Mouse (Mus musculus) lung, embryonic 15.5 days (tissue): ENCODE measurements at regions not wholly inside any gene's neighbourhood (a gene's known extent, or its start where the extent isn't known, plus 50 kb on each side); places are given as distances from the start of the nearest gene placed in this dataset.

Source experiments
- ATAC-seq: fragments of 200-750 bp; cut with Nextera tagmentation; 2 replicates; pipeline ENCODE4 v1.8.0; 2017; ENCODE audit warnings: moderate number of reproducible peaks, borderline replicate concordance; ENCODE audit not compliant: low FRiP score, low TSS enrichment; ENCODE audit errors: extremely low read depth
- H3K27ac ChIP-seq: fragments of 300-500 bp; sonication (generic); 2 replicates; pipeline ENCODE4 v1.5.1; 2015; ENCODE audit warnings: moderate library complexity, mild to moderate bottlenecking, inconsistent platforms
- H3K27me3 ChIP-seq: fragments of 300-500 bp; sonication (generic); 2 replicates; pipeline ENCODE4 v1.6.1; 2015; ENCODE audit warnings: inconsistent platforms
- H3K36me3 ChIP-seq: fragments of 300-500 bp; sonication (generic); 2 replicates; pipeline ENCODE4 v1.6.1; 2015; ENCODE audit warnings: inconsistent platforms
- H3K4me1 ChIP-seq: fragments of 300-500 bp; sonication (generic); 2 replicates; pipeline ENCODE4 v1.6.1; 2015; ENCODE audit warnings: inconsistent platforms
- H3K4me2 ChIP-seq: fragments of 300-500 bp; sonication (generic); 2 replicates; pipeline ENCODE4 v1.6.1; 2015; ENCODE audit warnings: inconsistent platforms, mild to moderate bottlenecking, moderate library complexity
- H3K4me3 ChIP-seq: fragments of 300-500 bp; sonication (generic); 2 replicates; pipeline ENCODE4 v1.5.1; 2015; ENCODE audit warnings: mild to moderate bottlenecking, inconsistent platforms
- H3K9ac ChIP-seq: fragments of 300-500 bp; sonication (generic); 2 replicates; pipeline ENCODE4 v1.6.1; 2015; ENCODE audit warnings: inconsistent platforms
- H3K9me3 ChIP-seq: fragments of 300-500 bp; sonication (generic); 2 replicates; pipeline ENCODE4 v1.6.1; 2016; ENCODE audit warnings: inconsistent platforms
- WGBS: fragments of 180-500 bp; shearing (Covaris S2); methylation state at CpG from one replicate; pipeline ENCODE4 v1.1.7; 2015; 5-methylcytosine and 5-hydroxymethylcytosine counted together

- Histone ChIP-seq H3K27me3 (no peaks in the 10 kb centered on the region), H3K9ac (no peak overlapping the region), H3K9me3 (no peaks in the 10 kb centered on the region), H3K36me3 (no peaks in the 10 kb centered on the region), H3K4me1 (no peaks in the 10 kb centered on the region), H3K4me3 (no peak overlapping the region), H3K4me2 (no peak overlapping the region), H3K27ac (no peak overlapping the region)
- no peak for ATAC-seq
- 77% methylated on average over 3 of the region's 3 CpGs for WGBS
Measured at GRCm38 (mm10) chr12:28380203-28380602, 172.0 kb downstream of the Dcdc2c start.

GRCm38 (mm10) chr12:28377968-28378367, 174.2 kb downstream of the Dcdc2c start:
- H3K36me3 ChIP-seq = no peaks in the 10 kb centered on the region
- H3K27ac ChIP-seq = no peak overlapping the region
- no peak overlapping the region for H3K4me3 ChIP-seq
- H3K4me1 ChIP-seq = no peaks in the 10 kb centered on the region
- WGBS = 73% methylated on average over 3 of the region's 3 CpGs
- no peaks in the 10 kb centered on the region for H3K27me3 ChIP-seq
- ATAC-seq = no peak
- no peaks in the 10 kb centered on the region for H3K9me3 ChIP-seq
- no peak overlapping the region for H3K9ac ChIP-seq
- no peak overlapping the region for H3K4me2 ChIP-seq

DNA sequence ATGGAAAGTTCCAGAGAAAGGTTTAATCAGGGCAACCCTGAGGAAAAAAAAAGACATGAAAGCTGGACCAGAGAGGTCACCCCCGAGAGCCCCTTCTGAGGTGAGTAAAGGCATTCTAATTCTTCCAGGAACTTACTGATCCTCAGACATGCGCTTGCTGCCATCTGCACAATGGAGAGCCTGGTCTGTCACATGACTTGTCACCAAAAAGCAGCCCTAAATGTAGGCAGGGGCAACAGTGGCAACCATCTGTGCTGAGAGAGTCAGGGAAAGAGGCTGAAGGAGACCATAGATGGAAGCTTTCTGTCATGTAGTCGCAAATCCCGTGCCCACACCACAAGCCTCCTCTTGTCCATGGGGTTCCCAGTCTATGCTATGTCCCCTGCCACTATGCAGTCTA, 174.8 kb downstream of the Dcdc2c start:
- WGBS = 87% methylated on average over 4 of the region's 4 CpGs
- no peak overlapping the region for H3K9ac ChIP-seq
- no peak overlapping the region for H3K4me3 ChIP-seq
- H3K9me3 ChIP-seq = no peaks in the 10 kb centered on the region
- no peak overlapping the region for H3K27ac ChIP-seq
- no peaks in the 10 kb centered on the region for H3K4me1 ChIP-seq
- no peaks in the 10 kb centered on the region for H3K36me3 ChIP-seq
- H3K4me2 ChIP-seq = no peak overlapping the region
- no peak for ATAC-seq
- no peaks in the 10 kb centered on the region for H3K27me3 ChIP-seq

- WGBS = 54% methylated on average over 4 of the region's 4 CpGs
- Histone ChIP-seq H3K27ac (no peak overlapping the region), H3K9me3 (no peaks in the 10 kb centered on the region), H3K4me1 (no peaks in the 10 kb centered on the region), H3K27me3 (no peaks in the 10 kb centered on the region), H3K4me2 (no peak overlapping the region), H3K36me3 (no peaks in the 10 kb centered on the region), H3K4me3 (no peak overlapping the region), H3K9ac (no peak overlapping the region)
- no peak for ATAC-seq
Measured at GRCm38 (mm10) chr12:28376770-28377169, 175.4 kb downstream of the Dcdc2c start.

GRCm38 (mm10) chr12:28365304-28365703, 186.9 kb downstream of the Dcdc2c start:
- Histone ChIP-seq H3K27ac (no peak overlapping the region; the same call in 1 of the 2 replicates), H3K27me3 (no peaks in the 10 kb centered on the region), H3K4me2 (no peak overlapping the region), H3K4me1 (no peaks in the 10 kb centered on the region), H3K9ac (no peak overlapping the region), H3K36me3 (no peaks in the 10 kb centered on the region), H3K4me3 (no peak overlapping the region), H3K9me3 (no peaks in the 10 kb centered on the region)
- 31% methylated on average over 2 of the region's 2 CpGs for WGBS
- no peak for ATAC-seq

- no peak overlapping the region for H3K4me3 ChIP-seq
- WGBS = 52% methylated on average over 7 of the region's 7 CpGs
- H3K4me1 ChIP-seq = no peaks in the 10 kb centered on the region
- no peaks in the 10 kb centered on the region for H3K9me3 ChIP-seq
- H3K27me3 ChIP-seq = no peaks in the 10 kb centered on the region
- H3K4me2 ChIP-seq = no peak overlapping the region
- H3K27ac ChIP-seq = no peak overlapping the region
- H3K36me3 ChIP-seq = no peaks in the 10 kb centered on the region
- H3K9ac ChIP-seq = no peak overlapping the region
- ATAC-seq = no peak
Measured at GRCm38 (mm10) chr12:28358737-28359333, 193.4 kb downstream of the Dcdc2c start.

DNA sequence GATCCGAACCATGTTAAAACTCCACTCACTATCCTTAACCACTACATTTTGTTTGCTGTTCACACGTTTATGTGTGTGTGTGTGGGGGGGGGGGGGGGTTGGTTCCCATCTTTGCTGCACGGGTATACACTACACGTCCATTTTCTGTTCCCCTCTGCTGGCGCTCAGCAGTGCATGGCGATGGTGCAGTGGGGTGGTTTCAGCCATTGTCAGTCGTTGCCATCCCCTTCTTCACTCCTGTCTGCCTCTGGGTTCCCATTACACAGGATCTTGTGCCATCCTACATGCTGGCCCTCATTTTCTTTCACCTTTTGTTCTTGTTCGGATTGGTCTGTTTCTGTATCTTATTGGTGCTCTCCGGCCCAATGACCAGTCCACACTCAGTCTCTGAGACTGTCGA, 194.4 kb downstream of the Dcdc2c start:
- no peaks in the 10 kb centered on the region for H3K4me1 ChIP-seq
- no peaks in the 10 kb centered on the region for H3K36me3 ChIP-seq
- no peak overlapping the region for H3K9ac ChIP-seq
- no peak for ATAC-seq
- H3K27me3 ChIP-seq = no peaks in the 10 kb centered on the region
- H3K4me2 ChIP-seq = no peak overlapping the region
- 84% methylated on average over 10 of the region's 10 CpGs for WGBS
- no peaks in the 10 kb centered on the region for H3K9me3 ChIP-seq
- H3K4me3 ChIP-seq = no peak overlapping the region
- H3K27ac ChIP-seq = no peak overlapping the region

- 35% methylated on average over 3 of the region's 3 CpGs for WGBS
- H3K9me3 ChIP-seq = no peaks in the 10 kb centered on the region
- H3K27ac ChIP-seq = no peak overlapping the region
- no peaks in the 10 kb centered on the region for H3K36me3 ChIP-seq
- no peak overlapping the region for H3K4me3 ChIP-seq
- H3K4me1 ChIP-seq = no peaks in the 10 kb centered on the region
- no peak overlapping the region for H3K9ac ChIP-seq
- ATAC-seq = no peak
- H3K4me2 ChIP-seq = no peak overlapping the region
- H3K27me3 ChIP-seq = no peaks in the 10 kb centered on the region
Measured at GRCm38 (mm10) chr12:28353140-28353539, 199.1 kb downstream of the Dcdc2c start.

DNA sequence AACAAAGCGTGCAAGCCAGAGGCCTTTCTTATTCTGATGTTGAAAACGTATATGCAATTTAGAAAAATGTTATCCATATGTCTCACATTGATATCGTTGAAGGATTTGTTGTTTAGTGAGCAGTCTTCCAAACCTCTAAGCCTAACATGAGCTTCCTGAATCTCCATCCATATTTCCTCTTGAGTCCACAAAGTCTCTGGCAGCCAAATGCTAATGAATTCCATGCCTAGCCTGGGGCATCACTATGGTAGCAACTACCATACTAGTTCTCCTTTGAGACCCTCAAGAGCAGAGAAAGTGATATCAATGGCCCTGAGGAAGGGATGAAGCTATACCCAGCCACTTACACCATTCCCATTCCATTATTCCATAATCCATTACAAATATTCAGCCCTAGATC, 199.6 kb downstream of the Dcdc2c start:
- WGBS = 67% methylated on average over 3 of the region's 3 CpGs
- Histone ChIP-seq H3K27ac (no peak overlapping the region), H3K36me3 (no peaks in the 10 kb centered on the region), H3K27me3 (no peaks in the 10 kb centered on the region), H3K4me2 (no peak overlapping the region), H3K9me3 (no peaks in the 10 kb centered on the region), H3K4me1 (no peaks in the 10 kb centered on the region), H3K9ac (no peak overlapping the region), H3K4me3 (no peak overlapping the region)
- ATAC-seq = no peak

GRCm38 (mm10) chr12:28342735-28343134, 209.5 kb downstream of the Dcdc2c start:
- 73% methylated on average over 2 of the region's 2 CpGs for WGBS
- no peak overlapping the region for H3K27ac ChIP-seq
- H3K36me3 ChIP-seq = no peaks in the 10 kb centered on the region
- no peak overlapping the region for H3K4me2 ChIP-seq
- H3K27me3 ChIP-seq = no peaks in the 10 kb centered on the region
- no peaks in the 10 kb centered on the region for H3K9me3 ChIP-seq
- H3K4me1 ChIP-seq = no peaks in the 10 kb centered on the region
- no peak overlapping the region for H3K9ac ChIP-seq
- no peak for ATAC-seq
- no peak overlapping the region for H3K4me3 ChIP-seq

DNA sequence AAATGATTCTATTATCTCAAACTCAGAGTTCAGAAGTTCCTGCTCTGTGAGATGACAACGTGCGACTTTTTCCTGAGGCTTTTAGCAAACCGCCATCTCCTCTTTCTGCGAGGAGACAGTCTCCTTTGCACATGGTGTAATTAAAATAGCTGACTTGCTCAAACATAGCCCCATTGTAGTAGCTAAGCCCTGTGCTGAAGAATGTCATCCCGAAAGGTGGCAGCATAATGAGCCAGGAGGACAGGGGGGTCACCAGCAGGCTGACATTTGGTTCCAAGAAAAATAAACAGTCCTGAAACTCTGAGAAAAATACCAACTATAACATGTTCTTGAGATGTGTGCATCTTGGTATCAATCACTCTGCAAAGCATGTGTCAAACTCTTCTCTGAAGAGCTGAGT, 219.6 kb downstream of the Dcdc2c start:
- H3K9ac ChIP-seq = no peak overlapping the region
- H3K27me3 ChIP-seq = no peaks in the 10 kb centered on the region
- H3K4me2 ChIP-seq = no peak overlapping the region
- no peaks in the 10 kb centered on the region for H3K36me3 ChIP-seq
- WGBS = 9% methylated on average over 5 of the region's 5 CpGs
- no peak for ATAC-seq
- H3K9me3 ChIP-seq = no peaks in the 10 kb centered on the region
- no peak overlapping the region for H3K27ac ChIP-seq
- no peak overlapping the region for H3K4me3 ChIP-seq
- no peaks in the 10 kb centered on the region for H3K4me1 ChIP-seq

- 76% methylated on average over 2 of the region's 2 CpGs for WGBS
- no peak overlapping the region for H3K27ac ChIP-seq
- no peaks in the 10 kb centered on the region for H3K4me1 ChIP-seq
- no peaks in the 10 kb centered on the region for H3K27me3 ChIP-seq
- ATAC-seq = no peak
- no peaks in the 10 kb centered on the region for H3K36me3 ChIP-seq
- no peak overlapping the region for H3K4me3 ChIP-seq
- no peak overlapping the region for H3K9ac ChIP-seq
- no peaks in the 10 kb centered on the region for H3K9me3 ChIP-seq
- H3K4me2 ChIP-seq = no peak overlapping the region
Measured at GRCm38 (mm10) chr12:28331843-28332242, 220.4 kb downstream of the Dcdc2c start.

- H3K4me1 ChIP-seq = no peaks in the 10 kb centered on the region
- H3K9ac ChIP-seq = no peak overlapping the region
- H3K36me3 ChIP-seq = no peaks in the 10 kb centered on the region
- H3K4me2 ChIP-seq = no peak overlapping the region
- 38% methylated on average over 2 of the region's 2 CpGs for WGBS
- H3K9me3 ChIP-seq = no peaks in the 10 kb centered on the region
- no peak for ATAC-seq
- H3K4me3 ChIP-seq = no peak overlapping the region
- no peaks in the 10 kb centered on the region for H3K27me3 ChIP-seq
- H3K27ac ChIP-seq = no peak overlapping the region
Measured at GRCm38 (mm10) chr12:28323659-28324058, 228.5 kb downstream of the Dcdc2c start.
